Mouse (Mus musculus) kidney, embryonic 16.5 days (tissue): ENCODE measurements around the gene Kif4. TPM values are rescaled to one million over a fixed set of nuclear protein-coding genes. Genes with fewer than 3 reads are reported as not detected.

Experiments used
- ATAC-seq: fragments of 200-750 bp; cut with Nextera tagmentation; 2 replicates; pipeline ENCODE4 v1.8.0; 2017; ENCODE audit warnings: moderate TSS enrichment; ENCODE audit not compliant: low FRiP score, low TSS enrichment
- H3K27ac ChIP-seq: fragments of 300-500 bp; sonication (generic); 2 replicates; pipeline ENCODE4 v1.5.1; 2014; ENCODE audit warnings: low read length
- H3K27me3 ChIP-seq: fragments of 300-500 bp; sonication (generic); 2 replicates; pipeline ENCODE4 v1.6.1; 2014; ENCODE audit warnings: low read length, control low read depth, mixed read lengths; ENCODE audit not compliant: insufficient read depth
- H3K36me3 ChIP-seq: fragments of 300-500 bp; sonication (generic); 2 replicates; pipeline ENCODE4 v1.6.1; 2014; ENCODE audit warnings: low read length, control low read depth, mixed read lengths; ENCODE audit not compliant: insufficient read depth
- H3K4me1 ChIP-seq: fragments of 300-500 bp; sonication (generic); 2 replicates; pipeline ENCODE4 v1.6.1; 2014; ENCODE audit warnings: low read length, control low read depth, mixed read lengths; ENCODE audit not compliant: insufficient read depth
- H3K4me2 ChIP-seq: fragments of 300-500 bp; sonication (generic); replicated peaks from 2 replicates; pipeline ENCODE4 v1.6.1; 2014; ENCODE audit warnings: low read depth, low read length
- H3K4me3 ChIP-seq: fragments of 300-500 bp; sonication (generic); 2 replicates; pipeline ENCODE4 v1.5.1; 2014; ENCODE audit warnings: mild to moderate bottlenecking, low read length
- H3K9ac ChIP-seq: fragments of 300-500 bp; sonication (generic); replicated peaks from 2 replicates; pipeline ENCODE4 v1.6.1; 2014; ENCODE audit warnings: low read length
- H3K9me3 ChIP-seq: fragments of 300-500 bp; sonication (generic); 2 replicates; pipeline ENCODE4 v1.6.1; 2016; ENCODE audit warnings: low read length, control low read depth
- WGBS: fragments of 180-500 bp; shearing (Covaris S2); extraction: QIAGEN DNeasy Blood & Tissue Kit; methylation state at CpG from one replicate; pipeline ENCODE4 v1.1.7; 2014; 5-methylcytosine and 5-hydroxymethylcytosine counted together
- polyA plus RNA-seq: library from polyadenylated mRNA; unstranded; fragments of >200 nt; fragmentation: Nextera tagmentation; extraction: Ambion mirVana; gene quantifications from 2 replicates; pipeline ENCODE4 v1.2.1, GENCODE M21; 2015

Gene Kif4
- polyA plus RNA-seq, 1 experiment from 2014 or later, result 30.5 TPM

- peak within 1 kb of the TSS; percentile 56 for H3K4me2 ChIP-seq
- ATAC-seq, result peak; percentile 100
- no peaks in the 10 kb centered on the region for H3K9me3 ChIP-seq
- WGBS, result 25% methylated on average over 62 of the region's 62 CpGs
- H3K4me1 ChIP-seq, result no peaks in the 10 kb centered on the region
- H3K27me3 ChIP-seq, result peaks cover 3% of the 10 kb centered on the region; the same call in 1 of the 2 replicates
- H3K36me3 ChIP-seq, result peaks cover 10% of the 10 kb centered on the region; the same call in 1 of the 2 replicates
- peak within 1 kb of the TSS; percentile 69 for H3K27ac ChIP-seq
- peak within 1 kb of the TSS; percentile 65 for H3K4me3 ChIP-seq
- H3K9ac ChIP-seq, result peak within 1 kb of the TSS; percentile 69
Observed at GRCm38 (mm10) chrX:100625802-100626793, 561 bp downstream of the Kif4 start, which contains the start of gene Pdzd11. Gene Pdzd11 (minus strand): TSS chrX:100626568.

GRCm38 (mm10) chrX:100629076-100629475, 3.5 kb downstream of the Kif4 start:
- no peak overlapping the region for H3K4me2 ChIP-seq
- H3K27me3 ChIP-seq, result peaks cover 3% of the 10 kb centered on the region; the same call in 1 of the 2 replicates
- H3K27ac ChIP-seq, result no peak overlapping the region
- H3K4me1 ChIP-seq, result no peaks in the 10 kb centered on the region
- no peaks in the 10 kb centered on the region for H3K36me3 ChIP-seq
- H3K9ac ChIP-seq, result no peak overlapping the region
- H3K9me3 ChIP-seq, result no peaks in the 10 kb centered on the region
- no peak overlapping the region for H3K4me3 ChIP-seq
- 88% methylated on average over 2 of the region's 2 CpGs for WGBS
- ATAC-seq, result no peak

- peaks cover 23% of the 10 kb centered on the region; the same call in 1 of the 2 replicates for H3K36me3 ChIP-seq
Observed at GRCm38 (mm10) chrX:100638477-100638876, 12.9 kb downstream of the Kif4 start.

GRCm38 (mm10) chrX:100652848-100653247, 27.3 kb downstream of the Kif4 start:
- Histone ChIP-seq H3K27ac (no peak overlapping the region), H3K27me3 (peaks cover 5% of the 10 kb centered on the region; the same call in 1 of the 2 replicates), H3K4me3 (no peak overlapping the region), H3K9me3 (no peaks in the 10 kb centered on the region), H3K9ac (no peak overlapping the region), H3K4me1 (no peaks in the 10 kb centered on the region), H3K4me2 (no peak overlapping the region), H3K36me3 (no peaks in the 10 kb centered on the region)
- no peak for ATAC-seq

More at GRCm38 (mm10) chrX:100638477-100638876, 12.9 kb downstream of the Kif4 start:
- H3K9me3 ChIP-seq, result no peaks in the 10 kb centered on the region
- WGBS, result 87% methylated on average over 8 of the region's 8 CpGs
- no peak overlapping the region for H3K27ac ChIP-seq
- no peak overlapping the region for H3K9ac ChIP-seq
- no peak overlapping the region for H3K4me3 ChIP-seq
- H3K27me3 ChIP-seq, result peaks cover 4% of the 10 kb centered on the region; the same call in 1 of the 2 replicates
- no peak for ATAC-seq
- no peak overlapping the region for H3K4me2 ChIP-seq
- H3K4me1 ChIP-seq, result no peaks in the 10 kb centered on the region

GRCm38 (mm10) chrX:100664825-100665224, 39.3 kb downstream of the Kif4 start:
- Histone ChIP-seq H3K9ac (no peak overlapping the region), H3K36me3 (0 out of 2 replicates have a peak, but pooled peaks cover 2% of the 10 kb centered on the region), H3K27ac (no peak overlapping the region), H3K9me3 (no peaks in the 10 kb centered on the region), H3K4me2 (no peak overlapping the region), H3K27me3 (peaks cover 3% of the 10 kb centered on the region; the same call in 1 of the 2 replicates), H3K4me3 (no peak overlapping the region), H3K4me1 (no peaks in the 10 kb centered on the region)
- no peak for ATAC-seq
- WGBS, result 91% methylated on average over 2 of the region's 2 CpGs

- no peak for ATAC-seq
- Histone ChIP-seq H3K27me3 (peaks cover 3% of the 10 kb centered on the region; the same call in 1 of the 2 replicates), H3K4me2 (no peak overlapping the region), H3K27ac (no peak overlapping the region), H3K4me3 (no peak overlapping the region), H3K36me3 (peaks cover 4% of the 10 kb centered on the region; the same call in 1 of the 2 replicates), H3K9me3 (no peaks in the 10 kb centered on the region), H3K9ac (no peak overlapping the region), H3K4me1 (no peaks in the 10 kb centered on the region)
- WGBS, result 86% methylated on average over 3 of the region's 3 CpGs
Observed at GRCm38 (mm10) chrX:100678204-100678603, 52.7 kb downstream of the Kif4 start.

- Histone ChIP-seq H3K27me3 (peaks cover 8% of the 10 kb centered on the region; the same call in 1 of the 2 replicates), H3K27ac (no peak overlapping the region), H3K4me1 (no peaks in the 10 kb centered on the region), H3K9me3 (no peaks in the 10 kb centered on the region), H3K9ac (no peak overlapping the region), H3K4me2 (no peak overlapping the region), H3K4me3 (no peak overlapping the region), H3K36me3 (0 out of 2 replicates have a peak, but pooled peaks cover 5% of the 10 kb centered on the region)
- 51% methylated on average over 3 of the region's 3 CpGs for WGBS
- no peak for ATAC-seq
Observed at GRCm38 (mm10) chrX:100686527-100686926, 61.0 kb downstream of the Kif4 start.

GRCm38 (mm10) chrX:100687360-100688032, 62.0 kb downstream of the Kif4 start:
- H3K4me1 ChIP-seq, result no peaks in the 10 kb centered on the region
- 0 out of 2 replicates have a peak, but pooled peaks cover 7% of the 10 kb centered on the region for H3K36me3 ChIP-seq
- no peaks in the 10 kb centered on the region for H3K9me3 ChIP-seq
- WGBS, result 63% methylated on average over 6 of the region's 6 CpGs
- peaks cover 8% of the 10 kb centered on the region; the same call in 1 of the 2 replicates for H3K27me3 ChIP-seq
- no peak overlapping the region for H3K27ac ChIP-seq
- ATAC-seq, result no peak
- no peak overlapping the region for H3K4me2 ChIP-seq
- H3K9ac ChIP-seq, result no peak overlapping the region
- H3K4me3 ChIP-seq, result no peak overlapping the region

- Histone ChIP-seq H3K4me2 (no peak overlapping the region), H3K4me3 (no peak overlapping the region), H3K36me3 (0 out of 2 replicates have a peak, but pooled peaks cover 7% of the 10 kb centered on the region), H3K9ac (no peak overlapping the region), H3K27ac (no peak overlapping the region), H3K4me1 (no peaks in the 10 kb centered on the region), H3K9me3 (no peaks in the 10 kb centered on the region), H3K27me3 (peaks cover 8% of the 10 kb centered on the region; the same call in 1 of the 2 replicates)
- WGBS, result 61% methylated on average over 5 of the region's 5 CpGs
- peak; percentile 23; the same call in 1 of the 2 replicates for ATAC-seq
Observed at GRCm38 (mm10) chrX:100688033-100688370, 62.5 kb downstream of the Kif4 start.
